Mouse (Mus musculus) embryonic stem cell, embryonic (primary cell): ENCODE results near the gene Psors1c2.

ENCODE experiments used
- CTCF ChIA-PET, 4 experiments: fragments of 300-600 bp in 2 of 4; fragments of 350-600 bp in 2 of 4; sonication (Branson Sonifier 250); formaldehyde crosslinking; loops; one replicate each; lab custom pipeline; 2022; ENCODE audit warnings: inconsistent platforms in 2 of 4; lab: Charles Lee
- POLR2A ChIA-PET, 4 experiments: fragments of 300-600 bp in 2 of 4; fragments of 350-600 bp in 2 of 4; sonication (Branson Sonifier 250); formaldehyde crosslinking; loops; one replicate each; lab custom pipeline; 2022; ENCODE audit warnings: antibody characterized with exemption in 4 of 4, inconsistent platforms in 1 of 4; lab: Charles Lee

Gene Psors1c2

GRCm38 (mm10) chr17:35539540-35539939, 6.5 kb downstream of the Psors1c2 start:
- POLR2A ChIA-PET: interaction anchor here (0.5 to 3.3 kb wide), 18 partner anchors 8 to 201 kb away, joined by 3 to 9 read pairs (median 4); no protein-coding TSS in a partner anchor
- CTCF ChIA-PET: interaction anchor here in 3 of 4 experiments (0.6 to 1.6 kb wide), 9 partner anchors 9 to 225 kb away, joined by 3 to 5 read pairs (median 4); no protein-coding TSS in a partner anchor

- CTCF ChIA-PET: interaction anchor here (0.6 to 3.5 kb wide), 43 partner anchors 8 to 731 kb away, joined by 3 to 84 read pairs (median 4); partner anchors contain the start of genes Cchcr1 (in 1 of the 4), Cdsn (in 1 of the 4), Mdc1 (in 1 of the 4) and Pou5f1 (in 1 of the 4)
Observed at GRCm38 (mm10) chr17:35542761-35543411, 9.9 kb downstream of the Psors1c2 start.

GRCm38 (mm10) chr17:35543412-35543861, 10.4 kb downstream of the Psors1c2 start:
- POLR2A ChIA-PET: interaction anchor here (0.5 to 3.1 kb wide), 44 partner anchors 9 to 375 kb away, joined by 3 to 20 read pairs (median 5); partner anchors contain the start of genes Cchcr1 (in 1 of the 4), Ier3 (in 1 of the 4), Pou5f1 (in 1 of the 4) and Psors1c2 (in 1 of the 4)
- CTCF ChIA-PET: interaction anchor here (0.6 to 3.5 kb wide), 36 partner anchors 8 to 1987 kb away, joined by 3 to 84 read pairs (median 4); partner anchors contain the start of genes Cchcr1 (in 1 of the 4), Mdc1 (in 1 of the 4) and Psors1c2 (in 1 of the 4)

More at GRCm38 (mm10) chr17:35542761-35543411, 9.9 kb downstream of the Psors1c2 start:
- POLR2A ChIA-PET: interaction anchor here (0.5 to 3.1 kb wide), 35 partner anchors 8 to 379 kb away, joined by 3 to 20 read pairs (median 6); partner anchors contain the start of genes Cchcr1 (in 1 of the 4), Ier3 (in 1 of the 4), Pou5f1 (in 1 of the 4) and Psors1c2 (in 1 of the 4)

- CTCF ChIA-PET: interaction anchor here (0.6 to 3.5 kb wide), 50 partner anchors 9 to 1988 kb away, joined by 3 to 84 read pairs (median 4); partner anchors contain the start of genes Cchcr1 (in 1 of the 4), Mdc1 (in 1 of the 4) and Psors1c2 (in 1 of the 4)
Observed at GRCm38 (mm10) chr17:35544001-35544400, 11.0 kb downstream of the Psors1c2 start.

GRCm38 (mm10) chr17:35544680-35545079, 11.7 kb downstream of the Psors1c2 start:
- ChIA-PET POLR2A (interaction anchor here in 2 of 4 experiments (0.7 to 3.1 kb wide), 26 partner anchors 10 to 71 kb away, joined by 3 to 20 read pairs (median 6); partner anchors contain the start of genes Pou5f1 (in 1 of the 2) and Psors1c2 (in 1 of the 2)), CTCF (interaction anchor here (0.6 to 3.5 kb wide), 44 partner anchors 10 to 329 kb away, joined by 3 to 84 read pairs (median 4); partner anchors contain the start of gene Psors1c2 (in 1 of the 4))

More at GRCm38 (mm10) chr17:35544001-35544400, 11.0 kb downstream of the Psors1c2 start:
- POLR2A ChIA-PET: interaction anchor here in 3 of 4 experiments (0.6 to 3.1 kb wide), 41 partner anchors 9 to 350 kb away, joined by 3 to 20 read pairs (median 5); partner anchors contain the start of genes Cchcr1 (in 1 of the 3), Ier3 (in 1 of the 3), Pou5f1 (in 1 of the 3) and Psors1c2 (in 1 of the 3)

GRCm38 (mm10) chr17:35547465-35547864, 14.5 kb downstream of the Psors1c2 start:
- ChIA-PET POLR2A (interaction anchor here in 3 of 4 experiments (0.6 to 3.0 kb wide), 16 partner anchors 8 to 151 kb away, joined by 3 to 11 read pairs (median 5); partner anchors contain the start of genes Cchcr1 (in 1 of the 3) and Tcf19 (in 1 of the 3)), CTCF (interaction anchor here in 2 of 4 experiments (0.9 to 3.6 kb wide), 9 partner anchors 11 to 82 kb away, joined by 3 to 36 read pairs (median 5); no protein-coding TSS in a partner anchor)

- ChIA-PET CTCF (interaction anchor here in 3 of 4 experiments (0.8 to 4.6 kb wide), 17 partner anchors 9 to 189 kb away, joined by 3 to 36 read pairs (median 4); no protein-coding TSS in a partner anchor), POLR2A (interaction anchor here in 3 of 4 experiments (0.6 to 3.0 kb wide), 19 partner anchors 9 to 69 kb away, joined by 3 to 17 read pairs (median 5); partner anchors contain the start of genes Cchcr1 (in 1 of the 3) and Tcf19 (in 1 of the 3))
Observed at GRCm38 (mm10) chr17:35548636-35549035, 15.6 kb downstream of the Psors1c2 start.

- POLR2A ChIA-PET: interaction anchor here in 2 of 4 experiments (0.5 to 3.0 kb wide), 22 partner anchors 8 to 937 kb away, joined by 3 to 17 read pairs (median 3); partner anchors contain the start of genes Cchcr1 (in 1 of the 2), Mdc1 (in 1 of the 2), Psors1c2 (in 1 of the 2) and Tcf19 (in 1 of the 2)
- CTCF ChIA-PET: interaction anchor here (0.7 to 4.6 kb wide), 24 partner anchors 9 to 188 kb away, joined by 3 to 36 read pairs (median 4); partner anchors contain the start of genes Cchcr1 (in 1 of the 4) and Tcf19 (in 1 of the 4)
Observed at GRCm38 (mm10) chr17:35549437-35550142, 16.6 kb downstream of the Psors1c2 start.

GRCm38 (mm10) chr17:35550143-35550494, 17.1 kb downstream of the Psors1c2 start:
- ChIA-PET CTCF (interaction anchor here in 3 of 4 experiments (0.6 to 4.6 kb wide), 21 partner anchors 8 to 187 kb away, joined by 3 to 36 read pairs (median 5); partner anchors contain the start of genes Cchcr1 (in 1 of the 3) and Tcf19 (in 1 of the 3)), POLR2A (interaction anchor here in 2 of 4 experiments (0.6 to 3.0 kb wide), 16 partner anchors 8 to 292 kb away, joined by 3 to 17 read pairs (median 3); partner anchors contain the start of genes Mdc1 (in 1 of the 2) and Psors1c2 (in 1 of the 2))

- ChIA-PET POLR2A (interaction anchor here in 2 of 4 experiments (0.8 to 2.3 kb wide), 8 partner anchors 7 to 291 kb away, joined by 3 to 8 read pairs (median 3); partner anchors contain the start of genes Mdc1 (in 1 of the 2) and Psors1c2 (in 1 of the 2)), CTCF (interaction anchor here (0.5 to 4.6 kb wide), 17 partner anchors 7 to 186 kb away, joined by 3 to 36 read pairs (median 5); partner anchors contain the start of genes Cchcr1 (in 1 of the 4) and Tcf19 (in 1 of the 4))
Observed at GRCm38 (mm10) chr17:35550871-35551270, 17.9 kb downstream of the Psors1c2 start.

GRCm38 (mm10) chr17:35551881-35552414, 18.9 kb downstream of the Psors1c2 start, which contains the start of gene Cdsn:
Gene Cdsn, plus strand, starts transcription at chr17:35552128.
- ChIA-PET POLR2A (interaction anchor here in 2 of 4 experiments (1.3 to 2.0 kb wide), 3 partner anchors 19 to 64 kb away, joined by 3 to 4 read pairs (median 3); partner anchors contain the start of gene Psors1c2 (in 1 of the 2)), CTCF (interaction anchor here in 2 of 4 experiments (0.5 to 4.6 kb wide), 7 partner anchors 9 to 1171 kb away, joined by 3 to 28 read pairs (median 3); no protein-coding TSS in a partner anchor)

GRCm38 (mm10) chr17:35554321-35554720, 21.3 kb downstream of the Psors1c2 start:
- POLR2A ChIA-PET: interaction anchor here in 2 of 4 experiments (0.5 to 1.9 kb wide), 11 partner anchors 8 to 64 kb away, joined by 3 to 8 read pairs (median 4); partner anchors contain the start of genes 2300002M23Rik (in 1 of the 2), Pou5f1 (in 1 of the 2) and Psors1c2 (in 1 of the 2)
- CTCF ChIA-PET: interaction anchor here (0.7 to 7.4 kb wide), 16 partner anchors 10 to 134 kb away, joined by 3 to 84 read pairs (median 3); partner anchors contain the start of genes Cchcr1 (in 1 of the 4) and Tcf19 (in 1 of the 4)

- CTCF ChIA-PET: interaction anchor here (0.7 to 7.4 kb wide), 20 partner anchors 10 to 135 kb away, joined by 3 to 84 read pairs (median 3); partner anchors contain the start of genes Cchcr1 (in 1 of the 4), Psors1c2 (in 1 of the 4) and Tcf19 (in 1 of the 4)
Observed at GRCm38 (mm10) chr17:35554761-35555397, 21.9 kb downstream of the Psors1c2 start.

GRCm38 (mm10) chr17:35556186-35556765, 23.3 kb downstream of the Psors1c2 start:
- ChIA-PET CTCF (interaction anchor here (0.7 to 7.4 kb wide), 16 partner anchors 8 to 181 kb away, joined by 3 to 84 read pairs (median 4); no protein-coding TSS in a partner anchor), POLR2A (interaction anchor here in 2 of 4 experiments (0.8 to 1.8 kb wide), 8 partner anchors 9 to 80 kb away, joined by 3 to 9 read pairs (median 3); partner anchors contain the start of gene Cchcr1 (in 1 of the 2))

More at GRCm38 (mm10) chr17:35554761-35555397, 21.9 kb downstream of the Psors1c2 start:
- POLR2A ChIA-PET: interaction anchor here in 2 of 4 experiments (0.6 to 1.8 kb wide), 16 partner anchors 9 to 144 kb away, joined by 3 to 8 read pairs (median 3); partner anchors contain the start of genes 2300002M23Rik (in 1 of the 2), Pou5f1 (in 1 of the 2) and Psors1c2 (in 1 of the 2)
